Mouse (Mus musculus) heart, embryonic 11.5 days (tissue): ENCODE results near the gene Samd1. TPM values are rescaled to one million over a fixed set of nuclear protein-coding genes. Genes with fewer than 3 reads are reported as not detected.
A peak's percentile ranks its signal among the peaks of the same experiment; 100 is the strongest.

Experiments
- ATAC-seq: fragments of 200-750 bp; cut with Nextera tagmentation; replicated peaks from 2 replicates; pipeline ENCODE4 v1.8.0; 2017; ENCODE audit warnings: moderate library complexity; ENCODE audit not compliant: insufficient number of reproducible peaks, low FRiP score, low TSS enrichment
- H3K27ac ChIP-seq: fragments of 300-500 bp; sonication (generic); 2 replicates; pipeline ENCODE4 v1.5.1; 2014; ENCODE audit warnings: mild to moderate bottlenecking, low read depth, low read length
- H3K27me3 ChIP-seq: fragments of 300-500 bp; sonication (generic); 2 replicates; pipeline ENCODE4 v1.6.1; 2014; ENCODE audit warnings: mild to moderate bottlenecking, low read length, mixed read lengths; ENCODE audit not compliant: control insufficient read depth, insufficient read depth
- H3K36me3 ChIP-seq: fragments of 300-500 bp; sonication (generic); 2 replicates; pipeline ENCODE4 v1.6.1; 2014; ENCODE audit warnings: mild to moderate bottlenecking, low read length, moderate library complexity, mixed read lengths; ENCODE audit not compliant: control insufficient read depth, insufficient read depth
- H3K4me1 ChIP-seq: fragments of 300-500 bp; sonication (generic); 2 replicates; pipeline ENCODE4 v1.6.1; 2014; ENCODE audit warnings: low read length; ENCODE audit not compliant: control insufficient read depth, insufficient read depth
- H3K4me2 ChIP-seq: fragments of 300-500 bp; sonication (generic); 2 replicates; pipeline ENCODE4 v1.6.1; 2014; ENCODE audit warnings: mild to moderate bottlenecking, moderate library complexity
- H3K4me3 ChIP-seq: fragments of 300-500 bp; sonication (generic); 2 replicates; pipeline ENCODE4 v1.5.1; 2014; ENCODE audit warnings: low read depth, low read length
- H3K9ac ChIP-seq: fragments of 300-500 bp; sonication (generic); 2 replicates; pipeline ENCODE4 v1.6.1; 2014; ENCODE audit warnings: mild to moderate bottlenecking, low read depth, low read length, moderate library complexity
- H3K9me3 ChIP-seq: fragments of 300-500 bp; sonication (generic); replicated peaks from 2 replicates; pipeline ENCODE4 v1.6.1; 2016; ENCODE audit warnings: low read length; ENCODE audit not compliant: control insufficient read depth
- WGBS: fragments of 180-500 bp; shearing (Covaris S2); extraction: QIAGEN DNeasy Blood & Tissue Kit; methylation state at CpG from one replicate; pipeline ENCODE4 v1.1.7; 2014; ENCODE audit not compliant: insufficient replicate concordance; 5-methylcytosine and 5-hydroxymethylcytosine counted together
- polyA plus RNA-seq: library from polyadenylated mRNA; unstranded; fragments of >200 nt; fragmentation: Nextera tagmentation; extraction: Ambion mirVana; gene quantifications from 2 replicates; pipeline ENCODE4 v1.2.1, GENCODE M21; 2014

The Samd1 gene
- polyA plus RNA-seq, 1 experiment from 2014 or later: 10.1 TPM

GRCm38 (mm10) chr8:83995973-83996372, 1.5 kb upstream of the Samd1 start:
- H3K9ac ChIP-seq: peak overlapping the region; percentile 90; the same call in 1 of the 2 replicates
- 22% methylated on average over 12 of the region's 12 CpGs for WGBS
- H3K27ac ChIP-seq: no peak overlapping the region; the same call in 1 of the 2 replicates
- H3K27me3 ChIP-seq: peaks cover 6% of the 10 kb centered on the region
- peaks cover 18% of the 10 kb centered on the region for H3K4me1 ChIP-seq
- peak overlapping the region; percentile 93 for H3K4me2 ChIP-seq
- peaks cover 10% of the 10 kb centered on the region for H3K36me3 ChIP-seq
- ATAC-seq: no peak
- H3K4me3 ChIP-seq: peak overlapping the region; percentile 83
- no peaks in the 10 kb centered on the region for H3K9me3 ChIP-seq

GRCm38 (mm10) chr8:83996567-83997505, 636 bp upstream of the Samd1 start:
- Histone ChIP-seq H3K4me3 (peak overlapping the region; percentile 83), H3K27me3 (peaks cover 9% of the 10 kb centered on the region), H3K9ac (peak overlapping the region; percentile 90), H3K27ac (peak overlapping the region; percentile 97), H3K9me3 (no peaks in the 10 kb centered on the region), H3K4me2 (peak overlapping the region; percentile 93), H3K36me3 (peaks cover 5% of the 10 kb centered on the region), H3K4me1 (peaks cover 21% of the 10 kb centered on the region)
- ATAC-seq: peak; percentile 81
- WGBS: 1% methylated on average over 45 of the region's 103 CpGs

DNA sequence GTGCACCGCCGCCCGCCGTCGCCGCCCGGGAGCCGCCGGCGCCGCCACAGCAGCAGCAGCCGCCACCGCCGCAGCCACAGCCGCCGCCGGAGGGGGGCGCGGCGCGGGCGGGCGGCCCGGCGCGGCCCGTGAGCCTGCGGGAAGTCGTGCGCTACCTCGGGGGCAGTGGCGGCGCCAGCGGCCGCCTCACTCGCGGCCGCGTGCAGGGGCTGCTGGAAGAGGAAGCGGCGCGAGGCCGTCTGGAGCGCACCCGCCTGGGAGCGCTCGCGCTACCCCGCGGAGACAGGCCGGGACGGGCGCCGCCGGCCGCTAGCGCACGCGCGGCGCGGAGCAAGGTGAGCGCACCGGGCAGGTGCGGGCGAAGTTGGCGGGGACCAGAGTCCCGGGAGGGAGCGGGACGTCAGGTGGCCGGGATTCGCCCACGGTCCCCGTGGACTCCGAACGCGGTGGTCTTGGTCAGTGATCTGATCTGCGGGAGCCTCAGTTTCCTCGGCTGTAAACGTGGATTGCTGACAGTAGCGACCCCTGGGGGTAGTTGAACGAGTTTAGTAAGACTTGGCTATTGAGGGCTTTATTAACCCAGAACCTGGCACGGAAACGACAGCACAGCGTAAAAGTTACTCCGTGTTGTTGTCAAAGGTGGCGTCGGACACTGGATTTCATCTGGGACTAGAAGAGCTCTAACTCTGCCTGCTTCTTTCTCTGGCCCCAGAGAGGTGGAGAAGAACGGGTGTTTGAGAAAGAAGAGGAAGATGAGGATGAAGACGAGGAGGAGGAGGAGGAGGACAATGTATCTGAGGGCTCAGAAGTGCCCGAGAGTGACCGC, 972 bp downstream of the Samd1 start:
- under 1% methylated on average over 72 of the region's 92 CpGs for WGBS
- Histone ChIP-seq H3K9me3 (no peaks in the 10 kb centered on the region), H3K4me2 (peak overlapping the region; percentile 93), H3K4me1 (peaks cover 23% of the 10 kb centered on the region), H3K36me3 (peaks cover 5% of the 10 kb centered on the region), H3K4me3 (peak overlapping the region; percentile 77), H3K27ac (peak overlapping the region; percentile 76), H3K27me3 (peaks cover 10% of the 10 kb centered on the region), H3K9ac (peak overlapping the region; percentile 82)
- ATAC-seq: no peak

GRCm38 (mm10) chr8:83999057-83999705, 1.7 kb downstream of the Samd1 start:
- no peak overlapping the region for H3K27ac ChIP-seq
- ATAC-seq: no peak
- H3K4me2 ChIP-seq: peak overlapping the region; percentile 93
- H3K9ac ChIP-seq: peak overlapping the region; percentile 82
- H3K4me3 ChIP-seq: peak overlapping the region; percentile 77
- no peaks in the 10 kb centered on the region for H3K9me3 ChIP-seq
- H3K27me3 ChIP-seq: peaks cover 10% of the 10 kb centered on the region
- peaks cover 5% of the 10 kb centered on the region for H3K36me3 ChIP-seq
- 71% methylated on average over 16 of the region's 16 CpGs for WGBS
- H3K4me1 ChIP-seq: peaks cover 25% of the 10 kb centered on the region

GRCm38 (mm10) chr8:83999825-84000224, 2.4 kb downstream of the Samd1 start:
- Histone ChIP-seq H3K27me3 (peaks cover 10% of the 10 kb centered on the region), H3K4me1 (peaks cover 27% of the 10 kb centered on the region), H3K9ac (no peak overlapping the region), H3K4me2 (no peak overlapping the region; the same call in 1 of the 2 replicates), H3K27ac (no peak overlapping the region), H3K36me3 (peaks cover 4% of the 10 kb centered on the region), H3K9me3 (no peaks in the 10 kb centered on the region), H3K4me3 (0 out of 2 replicates have a peak overlapping the region, but pooled peaks have one; percentile 3)
- WGBS: 91% methylated on average over 2 of the region's 2 CpGs
- ATAC-seq: no peak

- Histone ChIP-seq H3K4me2 (peak within 1 kb of the TSS; percentile 47), H3K9ac (0 out of 2 replicates have a peak within 1 kb of the TSS, but pooled peaks have one; percentile 24), H3K27me3 (peaks cover 10% of the 10 kb centered on the region), H3K4me1 (peaks cover 21% of the 10 kb centered on the region), H3K4me3 (peak within 1 kb of the TSS; percentile 15), H3K36me3 (no peaks in the 10 kb centered on the region), H3K9me3 (no peaks in the 10 kb centered on the region), H3K27ac (no peak within 1 kb of the TSS)
- ATAC-seq: no peak
- WGBS: 32% methylated on average over 58 of the region's 61 CpGs
Measured at GRCm38 (mm10) chr8:84001281-84002000, 4.0 kb downstream of the Samd1 start, which contains the start of gene 1700067K01Rik. Gene 1700067K01Rik, plus strand, starts transcription at chr8:84001502.

DNA sequence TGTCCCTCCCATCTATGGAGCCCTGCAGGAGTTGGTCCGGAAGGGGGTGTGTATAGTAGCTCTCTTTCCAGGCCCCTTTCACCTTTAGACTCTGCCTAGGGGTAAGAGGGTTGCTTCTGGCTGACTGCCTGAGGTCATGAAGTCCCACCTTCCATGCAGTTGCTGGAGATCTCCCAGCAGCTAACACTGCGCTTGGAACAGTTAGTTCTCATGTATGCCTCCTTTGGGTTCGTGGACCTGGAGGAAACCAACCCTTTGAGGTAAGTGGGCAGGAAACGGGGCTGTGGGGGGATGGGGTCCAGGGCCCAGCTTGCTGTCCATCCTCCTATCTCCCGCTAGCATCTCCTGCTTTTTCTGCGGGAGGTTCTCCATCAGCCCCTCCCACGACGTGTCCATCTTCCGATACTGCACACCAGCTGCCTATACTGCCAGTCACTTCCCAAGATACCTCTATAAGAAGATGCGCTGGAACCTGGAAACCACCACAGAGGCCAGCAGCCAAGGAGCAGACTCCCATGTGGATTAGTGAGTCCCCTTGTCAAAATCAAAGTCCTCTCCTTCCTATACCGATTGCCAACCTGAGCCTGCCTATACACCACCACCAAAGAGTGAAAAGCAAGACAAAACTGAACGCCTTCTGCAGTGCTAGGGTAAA, 5.6 kb downstream of the Samd1 start:
- Histone ChIP-seq H3K4me1 (peaks cover 21% of the 10 kb centered on the region), H3K27me3 (peaks cover 10% of the 10 kb centered on the region), H3K36me3 (no peaks in the 10 kb centered on the region), H3K9me3 (no peaks in the 10 kb centered on the region), H3K4me3 (no peak overlapping the region), H3K9ac (no peak overlapping the region), H3K27ac (no peak overlapping the region), H3K4me2 (no peak overlapping the region)
- 66% methylated on average over 12 of the region's 12 CpGs for WGBS
- ATAC-seq: no peak
